Mouse (Mus musculus): ENCODE measurements at regions not wholly inside any gene's neighbourhood (a gene's known extent, or its start where the extent isn't known, plus 50 kb on each side); places are given as distances from the start of the nearest gene placed in this dataset.

- intact Hi-C loops (cut with DNase I) = loop anchor here (5.0 to 10.0 kb wide), 2 partner anchors 435 to 712 kb away; no protein-coding TSS in a partner anchor
- DNase-seq (ENCODE audit: extremely low spot score in 1 of 2, low spot score in 2 of 2) = no peak
These were observed 52.2 kb upstream of the Pdc start for GRCm38 (mm10) chr1:150267003-150267402.
